Mouse (Mus musculus) naive thymus-derived CD4-positive, alpha-beta T cell, adult 2 months (primary cell): ENCODE measurements at regions not wholly inside any gene's neighbourhood (a gene's known extent, or its start where the extent isn't known, plus 50 kb on each side); places are given as distances from the start of the nearest gene placed in this dataset.

ENCODE experiments used
- DNase-seq: peaks from one replicate; pipeline ENCODE4 v3.0.0-alpha.2; 2011; ENCODE audit warnings: low read depth

DNA sequence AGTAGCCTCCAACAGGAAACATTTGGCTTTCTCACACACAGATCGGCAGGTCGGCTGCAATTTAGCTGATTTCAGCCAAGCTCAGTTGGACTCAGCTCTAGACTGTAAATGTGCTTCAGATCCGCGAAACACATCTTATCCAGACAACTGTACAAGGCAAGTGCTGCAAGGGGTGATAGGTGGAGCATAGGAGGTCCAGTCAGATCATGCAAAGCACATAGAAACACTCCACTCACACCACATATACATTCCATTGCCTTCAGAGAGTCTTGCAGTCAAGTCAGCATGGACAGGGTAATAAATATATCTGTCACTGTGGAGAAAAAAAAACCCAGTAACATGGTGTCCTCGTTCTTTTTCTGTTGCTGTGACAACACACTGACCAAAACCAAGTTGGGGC lies 160.3 kb downstream of the H2al1j start:
- DNase-seq: no peak

DNA sequence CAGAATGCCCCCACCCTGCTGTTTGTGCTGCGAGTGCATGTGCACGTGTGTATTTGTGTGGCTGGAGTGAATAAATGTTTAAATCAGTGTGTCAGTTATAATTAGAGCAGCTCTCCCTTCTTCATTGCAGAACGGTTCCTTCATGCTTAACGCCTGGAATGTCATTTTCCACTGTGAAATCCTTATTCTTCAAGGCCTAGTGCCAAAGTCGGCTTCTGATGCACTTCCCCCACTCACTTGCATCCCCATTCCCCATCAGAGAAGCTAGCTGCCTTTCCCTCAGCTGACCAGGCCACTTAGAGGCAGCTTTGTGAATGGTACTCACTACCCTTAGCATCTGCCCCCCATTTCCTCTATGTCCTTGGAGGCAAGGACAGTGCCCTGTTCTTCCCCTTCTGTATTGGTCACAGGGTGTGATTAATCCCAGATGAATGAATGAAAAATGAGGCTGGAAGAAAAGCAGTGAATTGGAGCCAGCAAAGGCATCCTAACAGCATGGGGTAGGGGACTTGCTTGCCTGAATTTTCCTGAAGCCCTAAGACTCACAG lies 162.6 kb downstream of the H2al1j start:
- DNase-seq: no peak

DNA sequence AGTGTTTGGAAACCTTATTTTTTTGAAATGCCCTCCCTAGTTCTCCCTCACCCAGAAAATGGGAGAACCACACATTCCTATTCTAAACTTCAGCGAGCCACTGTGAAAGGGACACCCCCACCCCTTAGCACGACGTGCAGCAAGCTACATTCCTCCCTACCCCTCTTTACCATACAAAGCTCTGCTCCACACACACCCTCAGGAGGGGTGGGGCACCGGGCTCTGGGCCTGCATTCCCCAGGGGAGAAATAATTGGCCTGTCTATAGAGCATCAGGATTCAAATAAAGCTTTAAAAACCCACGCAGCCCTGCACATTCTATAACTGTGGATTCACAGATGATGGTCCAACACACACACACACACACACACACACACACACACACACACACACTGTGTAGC lies 163.6 kb downstream of the H2al1j start:
- no peak for DNase-seq

DNA sequence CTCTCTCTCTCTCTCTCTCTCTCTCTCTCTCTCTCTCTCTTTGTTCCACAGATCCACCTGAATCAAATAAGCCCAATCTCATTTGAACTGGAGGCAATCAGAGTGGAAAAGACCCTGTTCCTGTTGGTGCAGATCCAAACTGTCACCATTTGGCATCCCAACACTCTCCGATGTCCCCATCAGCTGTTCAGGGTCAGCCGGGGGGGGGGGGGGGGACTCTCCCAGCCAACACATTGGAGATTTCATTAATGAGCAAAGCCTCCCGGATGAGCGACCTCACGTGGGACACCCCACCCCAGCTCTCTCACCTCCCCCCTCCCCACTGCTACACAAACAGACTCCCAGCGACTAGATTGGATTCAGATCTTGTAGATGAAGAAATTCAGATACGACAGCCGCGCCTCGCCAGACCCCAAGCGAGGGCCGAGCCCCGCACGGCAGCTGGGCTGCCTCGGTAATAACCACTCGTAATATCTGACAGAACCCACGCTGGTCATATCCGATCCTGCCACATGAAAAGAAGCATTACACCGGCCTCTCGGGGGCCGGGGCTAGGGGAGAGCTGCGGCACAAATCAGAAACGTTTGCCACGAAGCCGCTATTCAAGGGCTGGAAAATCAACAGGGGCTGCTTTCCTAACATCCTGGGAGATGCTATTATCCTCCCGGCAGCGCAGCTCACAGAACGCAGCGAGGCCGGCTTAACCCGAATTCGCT lies 164.2 kb downstream of the H2al1j start:
- DNase-seq: no peak

DNA sequence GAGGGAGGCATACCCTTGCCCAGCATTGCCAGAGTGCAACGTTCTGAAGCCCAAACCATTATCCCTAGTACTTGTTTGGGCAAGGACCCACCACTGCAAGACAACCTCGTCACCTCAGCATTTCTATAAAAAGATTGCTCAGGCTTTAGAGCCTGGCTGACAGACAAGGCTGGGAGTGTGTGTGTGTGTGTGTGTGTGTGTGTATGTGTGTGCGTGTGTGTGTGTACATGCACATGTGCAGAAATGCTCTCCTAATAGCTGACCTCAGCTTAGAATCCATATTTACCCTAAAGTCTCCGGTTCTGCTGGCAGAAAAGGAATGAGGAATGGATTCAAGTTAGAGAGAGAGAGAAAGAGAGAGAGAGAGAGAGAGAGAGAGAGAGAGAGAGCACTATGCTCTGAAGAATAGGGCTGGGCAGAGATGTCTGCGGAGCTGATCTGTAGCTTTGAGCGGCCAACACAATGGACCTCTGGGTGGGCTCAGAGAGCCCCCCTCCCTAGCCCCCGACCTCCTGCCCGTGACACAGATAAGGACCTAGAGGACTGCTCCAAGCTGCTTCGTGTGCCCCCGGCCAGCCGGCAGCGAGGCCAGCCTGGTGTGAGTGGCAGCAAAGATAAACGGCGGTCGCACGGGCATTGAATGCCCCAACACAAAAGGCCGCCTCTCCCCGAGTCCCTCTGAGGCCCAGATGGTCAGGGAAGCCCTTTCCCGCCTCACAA lies 166.1 kb downstream of the H2al1j start:
- no peak for DNase-seq

DNA sequence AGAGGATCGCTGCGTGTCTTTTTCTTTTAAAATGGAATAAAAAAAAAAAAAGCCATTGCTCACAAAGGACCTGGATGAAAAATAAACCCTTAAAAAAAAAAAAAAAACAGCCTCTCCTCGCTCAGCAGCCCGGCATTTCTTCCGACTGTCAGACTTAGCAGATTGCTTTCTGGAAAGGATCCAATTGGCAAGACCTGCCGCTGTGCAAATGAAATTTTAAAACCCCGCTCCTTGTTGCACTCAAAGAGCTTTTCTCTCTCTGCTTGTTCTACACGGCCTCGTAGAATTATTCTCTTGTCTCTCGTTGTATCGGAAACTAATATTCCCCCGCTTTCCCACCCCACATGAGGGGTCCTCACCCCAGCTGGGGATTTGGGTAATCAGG lies 166.6 kb downstream of the H2al1j start:
- DNase-seq: no peak

DNA sequence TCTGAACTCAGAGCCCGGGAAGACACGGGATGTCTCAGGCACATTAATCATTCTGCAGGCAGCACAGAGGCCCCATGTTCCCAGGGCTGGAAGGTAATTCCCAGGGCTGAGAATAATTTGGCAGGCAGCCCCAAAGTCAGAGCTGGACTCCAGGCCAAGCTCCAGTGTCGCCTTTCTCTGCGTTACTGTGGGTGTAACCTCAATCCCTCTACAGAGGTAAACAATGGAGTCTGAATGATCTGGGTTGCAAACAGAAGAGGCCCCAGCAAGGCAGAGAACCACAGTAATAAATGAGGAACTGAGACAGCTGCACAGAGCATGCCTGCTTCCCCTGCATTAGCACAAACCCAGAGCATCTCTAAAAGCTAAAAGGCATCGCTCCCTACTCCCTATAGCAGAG lies 184.8 kb downstream of the H2al1j start:
- no peak for DNase-seq

DNA sequence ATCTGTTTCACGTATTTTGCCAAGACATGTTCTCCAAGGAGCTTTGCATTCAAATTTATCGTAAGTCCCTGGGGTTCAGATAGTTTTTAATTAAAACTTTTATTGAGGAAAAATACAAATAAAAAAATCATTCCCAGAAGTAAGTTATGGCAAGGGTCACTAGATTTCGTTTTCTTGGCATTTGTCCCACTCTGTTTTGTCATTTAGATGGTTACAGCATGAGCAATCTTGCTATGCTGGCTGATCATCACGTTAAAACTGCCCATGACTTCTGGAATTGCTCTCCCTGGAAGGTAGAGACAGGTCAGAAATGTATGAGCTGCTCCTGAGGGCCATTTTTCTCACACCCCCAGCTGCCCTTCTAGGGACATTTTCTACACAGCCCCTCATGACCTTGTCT lies 185.3 kb downstream of the H2al1j start:
- no peak for DNase-seq

DNA sequence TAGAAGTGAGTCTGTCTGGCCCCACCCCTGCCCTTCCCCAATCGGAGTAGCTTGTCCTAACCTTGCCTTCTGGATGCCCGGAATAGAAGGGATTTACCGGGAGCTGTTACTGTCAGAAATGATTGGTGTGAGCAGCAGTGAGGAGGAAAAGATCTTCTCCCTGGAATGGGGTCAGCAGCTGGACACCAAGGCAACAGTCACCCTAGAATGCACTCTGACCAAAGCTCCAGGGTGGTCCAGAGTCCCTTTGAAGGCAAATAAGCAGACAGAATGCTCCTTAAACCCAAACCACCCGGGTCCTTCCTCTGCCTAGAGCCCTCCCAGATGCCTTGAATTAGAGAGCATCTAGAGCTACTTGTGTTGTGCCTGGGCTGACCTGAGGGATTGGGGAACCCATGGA lies 196.2 kb downstream of the H2al1j start:
- DNase-seq: no peak

DNA sequence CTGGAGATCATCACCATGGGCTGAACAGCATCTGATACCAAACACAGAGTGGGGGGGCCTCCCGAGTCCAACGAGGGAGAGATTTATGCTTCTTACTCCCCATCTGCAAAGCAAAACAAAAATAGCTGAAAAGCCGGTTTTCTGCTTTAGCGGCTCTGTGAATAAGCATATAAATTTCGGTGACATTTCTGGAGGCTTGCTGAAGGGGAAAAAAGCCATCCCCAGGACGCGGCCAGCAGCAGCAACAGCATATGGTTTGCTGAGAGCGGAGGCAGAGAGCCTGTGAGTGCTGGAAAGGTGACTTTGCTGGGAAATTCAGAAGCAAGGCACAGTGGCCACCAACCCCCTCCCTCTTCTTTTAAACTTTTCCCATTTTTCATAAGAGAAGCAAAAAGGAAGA lies 197.7 kb downstream of the H2al1j start:
- no peak for DNase-seq

DNA sequence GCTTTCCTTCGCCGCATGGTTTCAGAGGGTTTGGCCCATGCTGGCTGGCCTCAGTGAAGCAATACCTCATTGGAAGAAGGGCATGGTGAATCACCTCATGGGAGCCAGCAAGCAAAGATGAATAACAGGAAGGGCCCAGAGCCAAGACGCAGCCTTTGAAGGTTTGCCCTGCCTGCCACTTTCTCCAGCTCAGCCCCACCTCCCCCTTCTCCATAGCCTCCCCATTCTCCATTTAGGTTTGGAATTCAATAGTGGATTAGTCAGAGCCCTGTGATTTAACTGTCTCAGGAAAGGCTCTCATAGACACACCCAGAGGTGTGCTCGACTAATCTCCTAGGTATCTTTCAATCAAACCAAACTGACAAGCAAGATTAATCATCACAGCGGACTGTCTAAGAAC lies 201.0 kb downstream of the H2al1j start:
- no peak for DNase-seq

DNA sequence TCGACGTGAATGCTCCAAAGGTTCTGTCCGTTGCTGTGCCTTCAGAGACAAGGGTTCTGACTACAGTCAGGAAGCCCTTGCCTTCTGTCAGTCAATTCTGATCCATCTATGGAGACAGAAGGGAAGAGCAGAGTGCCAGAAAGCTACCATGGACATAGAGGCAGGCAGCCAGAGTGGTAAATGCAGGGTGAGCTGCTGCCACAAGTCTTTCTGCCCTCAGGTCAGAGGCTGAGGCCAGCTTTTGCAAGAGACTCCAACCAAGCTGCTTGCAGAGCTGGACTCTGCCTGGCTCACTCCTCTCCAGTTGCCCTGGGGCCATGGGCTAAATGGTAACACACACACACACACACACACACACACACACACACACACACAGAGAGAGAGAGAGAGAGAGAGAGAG lies 201.6 kb downstream of the H2al1j start:
- DNase-seq: no peak

DNA sequence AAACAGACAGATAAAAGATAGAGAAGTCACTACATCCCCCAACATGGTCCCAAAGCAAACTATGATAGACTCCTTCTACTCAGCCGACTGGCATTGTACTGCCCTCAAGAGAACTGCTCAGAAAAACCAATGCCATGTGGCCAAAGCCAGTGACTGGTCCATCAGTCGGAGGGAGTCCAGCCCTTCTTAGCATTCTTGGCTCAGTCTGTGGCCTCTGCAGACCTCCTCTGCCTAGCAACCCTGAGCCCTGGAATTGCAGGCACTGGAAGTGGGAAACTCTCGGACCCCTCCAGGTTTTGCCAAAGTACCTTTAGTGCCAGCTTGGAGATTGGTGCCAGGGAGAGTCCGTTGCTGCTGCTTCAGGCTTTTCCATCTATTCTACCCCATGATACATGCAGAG lies 205.2 kb downstream of the H2al1j start:
- DNase-seq: no peak

DNA sequence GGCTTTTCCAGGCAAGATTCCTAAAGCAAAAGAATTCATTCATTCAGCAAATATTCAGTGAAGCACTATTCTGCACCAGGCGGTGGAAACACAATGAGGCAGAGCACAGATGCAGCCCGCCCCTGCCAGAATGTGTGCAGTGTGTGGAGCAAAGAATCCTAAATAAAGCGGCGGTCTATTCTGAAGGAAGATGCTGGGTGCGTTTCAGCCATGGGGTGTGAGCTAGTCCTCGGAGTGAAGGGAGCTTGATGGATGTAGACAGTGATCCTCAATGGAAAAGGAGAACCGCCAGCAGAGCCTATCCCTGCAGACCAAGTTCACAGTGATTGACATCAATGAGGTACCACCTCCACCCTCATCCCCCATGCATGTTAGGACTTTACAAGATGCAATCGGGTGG lies 206.2 kb downstream of the H2al1j start:
- no peak for DNase-seq

DNA sequence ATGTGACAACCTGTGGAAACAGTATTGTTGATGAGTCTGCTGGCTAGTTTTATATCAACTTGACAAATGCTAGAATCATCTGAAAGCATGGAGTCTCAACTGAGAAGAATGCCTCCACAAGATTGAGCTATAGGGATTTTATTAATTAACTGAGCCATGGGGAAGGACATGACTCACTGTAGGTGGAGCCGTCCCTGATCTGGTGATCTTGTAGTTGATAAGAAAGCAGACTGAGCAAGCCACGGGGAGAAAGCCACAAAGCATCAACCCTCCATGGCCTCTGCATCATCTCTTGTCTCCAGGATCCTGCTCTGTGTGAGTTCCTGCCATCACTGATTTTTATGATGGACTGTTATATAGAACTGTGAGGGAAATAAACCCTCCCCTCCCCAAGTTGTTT lies 213.4 kb downstream of the H2al1j start:
- DNase-seq: no peak

DNA sequence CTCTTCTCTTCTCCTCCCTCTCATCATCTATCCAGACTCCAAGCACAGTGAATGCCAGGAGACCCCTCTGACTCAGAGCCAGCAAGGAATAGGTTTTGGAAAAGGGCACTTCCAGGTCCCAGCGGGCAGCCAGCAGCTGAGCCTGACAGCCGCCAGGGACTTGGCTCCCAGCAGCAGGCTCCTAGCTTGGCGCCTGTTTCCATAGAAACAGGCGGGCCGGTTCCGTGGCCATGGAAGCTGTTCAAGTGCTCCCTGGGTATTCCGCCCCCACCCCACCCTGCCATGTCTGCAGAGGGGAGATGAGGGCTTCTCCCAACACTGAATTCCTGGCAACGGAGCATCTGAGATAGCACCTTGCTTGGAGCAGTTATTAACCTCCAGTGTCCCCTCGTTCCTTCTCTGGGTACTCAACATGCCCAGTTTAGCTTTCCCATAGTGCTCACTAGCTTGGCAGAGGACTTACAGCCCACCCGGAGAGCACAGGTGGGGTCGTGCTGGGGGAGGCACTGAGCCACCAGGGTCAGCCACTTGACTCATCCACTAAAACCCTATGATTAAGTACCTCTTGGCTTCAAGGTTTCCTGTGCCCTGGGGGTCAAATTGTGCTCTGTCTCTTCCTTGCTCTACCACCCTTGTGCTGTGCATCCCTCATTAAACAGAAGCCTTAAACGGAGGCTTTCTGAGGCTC lies 222.7 kb downstream of the H2al1j start:
- no peak for DNase-seq

DNA sequence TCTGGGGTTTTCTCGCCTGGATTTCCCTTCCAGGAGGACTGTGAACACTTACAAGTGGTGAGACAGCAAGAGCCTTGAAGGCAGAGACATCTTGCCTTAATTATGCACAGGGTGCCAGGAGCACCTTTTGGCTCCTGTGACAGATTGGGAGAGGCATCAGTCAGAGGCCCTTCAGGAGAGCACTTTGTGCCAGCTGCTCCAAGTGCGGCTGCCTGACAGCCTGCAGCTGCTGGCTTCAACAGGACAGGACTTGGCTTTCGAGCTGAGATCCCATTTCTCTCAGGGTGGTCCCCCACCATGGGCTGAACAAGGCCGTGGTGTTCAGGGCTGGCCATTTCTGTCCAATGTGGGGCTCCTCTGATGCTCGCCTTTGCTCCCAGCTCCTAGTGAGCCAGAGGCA lies 224.6 kb downstream of the H2al1j start:
- no peak for DNase-seq

DNA sequence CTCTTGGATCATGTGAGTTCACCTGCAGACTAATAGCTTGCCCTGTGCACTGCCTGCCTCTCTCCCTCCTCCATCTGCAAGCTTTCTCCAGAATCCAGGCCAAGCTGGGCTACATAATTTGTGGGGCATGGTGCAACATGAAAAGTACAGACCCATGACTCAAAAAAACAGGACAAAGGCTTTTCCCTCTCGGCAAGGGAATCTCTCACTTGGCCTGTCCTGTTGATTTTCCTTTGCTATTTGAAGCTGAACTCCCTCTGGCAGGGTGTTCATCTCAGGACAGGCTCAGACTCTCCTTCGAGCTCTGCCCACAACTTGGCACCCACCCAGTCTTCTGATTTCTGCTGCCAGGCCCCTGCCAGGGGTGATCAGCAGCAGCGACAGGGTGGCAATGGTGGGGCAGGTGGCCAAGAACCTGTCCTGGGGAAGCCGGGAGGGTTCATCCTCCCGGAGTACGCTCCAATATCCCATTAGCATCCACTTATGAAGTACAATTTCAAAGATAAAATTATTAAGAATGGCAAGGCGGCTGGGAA lies 227.5 kb downstream of the H2al1j start:
- no peak for DNase-seq

DNA sequence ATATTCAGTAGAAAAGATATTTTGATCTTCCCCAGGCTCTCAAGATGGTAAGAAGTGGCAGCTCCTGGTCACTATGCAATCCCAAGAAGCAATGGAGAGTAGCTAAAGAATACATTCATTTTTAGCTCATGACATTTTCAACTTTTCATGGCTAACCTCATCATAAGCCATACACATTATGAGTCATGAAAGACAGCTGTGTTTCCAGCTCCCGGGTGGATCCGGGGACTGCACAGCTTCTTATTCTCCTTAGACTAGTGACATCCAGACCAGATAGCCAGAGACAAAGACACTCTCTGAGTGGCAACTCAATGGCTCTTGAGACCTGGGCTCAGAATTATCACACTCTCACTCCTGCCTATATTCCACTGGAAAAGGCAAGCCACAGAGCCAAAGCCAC lies 230.6 kb downstream of the H2al1j start:
- no peak for DNase-seq

DNA sequence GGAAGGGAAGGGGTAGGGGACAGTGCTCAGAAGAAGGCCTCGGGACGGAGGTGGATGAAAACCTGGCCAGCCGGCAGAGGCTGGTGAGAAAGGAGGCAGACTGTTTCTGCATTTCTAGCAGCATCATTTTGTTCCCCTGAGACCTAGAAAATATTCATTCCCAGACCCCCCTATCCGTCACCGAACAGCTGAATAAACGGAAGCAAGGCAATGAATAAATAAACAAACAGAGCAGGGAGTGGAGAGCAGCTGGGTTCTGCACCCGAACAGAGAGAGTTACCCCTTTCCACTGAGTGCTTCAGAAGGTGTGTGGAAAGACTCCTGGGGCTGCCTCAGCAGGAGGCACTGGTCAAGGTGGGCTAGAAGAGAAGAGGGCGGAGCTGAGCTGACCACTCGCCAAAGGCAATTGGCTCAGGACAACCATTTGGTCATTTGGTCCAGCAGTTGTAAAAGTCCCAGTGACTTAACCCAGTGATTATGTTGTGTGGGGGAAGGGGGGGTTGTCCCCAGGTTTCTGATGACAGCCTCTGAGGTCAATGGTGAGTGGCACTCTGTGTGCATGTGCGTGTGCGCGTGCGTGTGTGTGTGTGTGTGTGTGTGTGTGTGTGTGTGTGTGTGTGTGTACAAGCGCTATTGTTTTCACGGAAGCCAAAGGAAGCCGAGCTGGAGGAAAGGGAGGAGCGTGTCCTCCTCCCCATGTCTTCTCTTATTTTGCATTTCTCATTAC lies 233.1 kb downstream of the H2al1j start:
- DNase-seq: no peak

DNA sequence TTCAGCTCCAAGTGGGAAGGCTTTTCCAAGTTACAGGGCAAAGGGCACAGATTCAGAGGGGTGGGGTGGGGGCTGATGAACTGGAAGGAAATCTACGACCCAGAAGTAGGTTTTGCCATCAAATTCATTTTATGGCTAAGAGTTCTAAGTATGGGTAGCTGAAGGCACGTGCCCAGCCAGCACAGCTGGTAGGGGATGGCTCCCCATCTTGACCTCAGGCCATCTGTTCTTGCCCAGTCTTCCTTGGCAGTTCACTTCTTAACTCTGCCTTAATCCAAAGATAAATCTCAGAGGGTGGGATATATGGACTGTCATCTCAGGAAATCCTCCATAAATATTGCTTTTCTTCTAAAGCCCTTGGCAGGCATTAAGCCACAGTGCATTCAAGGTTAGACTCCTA lies 238.3 kb downstream of the H2al1j start:
- no peak for DNase-seq

DNA sequence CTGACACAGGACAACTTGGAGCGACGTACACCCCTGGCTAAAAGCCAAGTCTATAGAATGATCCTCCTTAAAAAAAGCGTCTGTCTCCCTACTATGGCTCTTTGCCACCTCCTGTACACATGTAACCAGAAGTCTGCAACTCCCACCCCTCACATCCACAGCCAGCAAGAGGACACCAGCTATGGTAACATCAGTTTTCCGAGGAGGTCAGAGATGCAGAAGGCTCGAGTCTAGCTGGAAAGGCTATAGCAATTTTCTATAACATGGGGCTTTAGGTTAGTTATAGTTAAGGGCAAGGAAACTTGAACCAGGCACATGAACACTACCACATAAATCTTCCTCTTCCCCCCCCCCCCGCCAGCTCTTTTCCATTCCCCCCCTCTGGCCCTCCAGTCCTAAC lies 240.2 kb downstream of the H2al1j start:
- no peak for DNase-seq
